Mouse (Mus musculus) stomach, postnatal 0 days (tissue): ENCODE data around the gene Ppp2r1b. TPM values are rescaled to one million over a fixed set of nuclear protein-coding genes. Genes with fewer than 3 reads are reported as not detected.
A peak's percentile ranks its signal among the peaks of the same experiment; 100 is the strongest.

Experiments
- ATAC-seq: fragments of 200-750 bp; cut with Nextera tagmentation; 2 replicates; pipeline ENCODE4 v1.8.0; 2017; ENCODE audit not compliant: low FRiP score, low TSS enrichment
- DNase-seq: peaks from one replicate; pipeline ENCODE4 v3.0.0-alpha.2; 2016; ENCODE audit warnings: low spot score
- H3K27ac ChIP-seq: fragments of 300-500 bp; sonication (generic); replicated peaks from 2 replicates; pipeline ENCODE4 v1.5.1; 2014; ENCODE audit warnings: mild to moderate bottlenecking, control low read depth
- H3K27me3 ChIP-seq: fragments of 300-500 bp; sonication (generic); 2 replicates; pipeline ENCODE4 v1.6.1; 2014; ENCODE audit warnings: low read length; ENCODE audit not compliant: control insufficient read depth, insufficient read depth
- H3K36me3 ChIP-seq: fragments of 300-500 bp; sonication (generic); 2 replicates; pipeline ENCODE4 v1.6.1; 2014; ENCODE audit warnings: low read length, mixed read lengths; ENCODE audit not compliant: control insufficient read depth, insufficient read depth
- H3K4me1 ChIP-seq: fragments of 300-500 bp; sonication (generic); replicated peaks from 2 replicates; pipeline ENCODE4 v1.6.1; 2014; ENCODE audit warnings: antibody characterized with exemption; ENCODE audit not compliant: control insufficient read depth, insufficient read depth
- H3K4me2 ChIP-seq: fragments of 300-500 bp; sonication (generic); replicated peaks from 2 replicates; pipeline ENCODE4 v1.6.1; 2014; ENCODE audit warnings: low read depth, mild to moderate bottlenecking, control low read depth, moderate library complexity
- H3K4me3 ChIP-seq: fragments of 300-500 bp; sonication (generic); 2 replicates; pipeline ENCODE4 v1.5.1; 2014; ENCODE audit warnings: low read depth, low read length, control low read depth
- H3K9ac ChIP-seq: fragments of 300-500 bp; sonication (generic); 2 replicates; pipeline ENCODE4 v1.6.1; 2014; ENCODE audit warnings: mild to moderate bottlenecking, low read length, control low read depth, mixed read lengths
- H3K9me3 ChIP-seq: fragments of 300-500 bp; sonication (generic); 2 replicates; pipeline ENCODE4 v1.6.1; 2016; ENCODE audit warnings: low read length; ENCODE audit not compliant: control insufficient read depth
- CTCF ChIP-seq: IDR thresholded peaks from 2 replicates; pipeline ENCODE4 v1.5.1; 2016; ENCODE audit warnings: antibody characterized with exemption, low read depth, mild to moderate bottlenecking, moderate library complexity
- EP300 ChIP-seq: optimal IDR thresholded peaks from 2 replicates; pipeline ENCODE3; 2016; ENCODE audit warnings: antibody characterized with exemption
- WGBS: fragments of 180-500 bp; shearing (Covaris S2); extraction: QIAGEN DNeasy Blood & Tissue Kit; methylation state at CpG from one replicate; pipeline ENCODE4 v1.1.7; 2014; 5-methylcytosine and 5-hydroxymethylcytosine counted together
- polyA plus RNA-seq: library from polyadenylated mRNA; unstranded; fragments of >200 nt; fragmentation: Nextera tagmentation; extraction: Ambion mirVana; gene quantifications from 2 replicates; pipeline ENCODE4 v1.2.1, GENCODE M21; 2015

The Ppp2r1b gene
- polyA plus RNA-seq, 1 experiment from 2014 or later = 32.6 TPM

DNA sequence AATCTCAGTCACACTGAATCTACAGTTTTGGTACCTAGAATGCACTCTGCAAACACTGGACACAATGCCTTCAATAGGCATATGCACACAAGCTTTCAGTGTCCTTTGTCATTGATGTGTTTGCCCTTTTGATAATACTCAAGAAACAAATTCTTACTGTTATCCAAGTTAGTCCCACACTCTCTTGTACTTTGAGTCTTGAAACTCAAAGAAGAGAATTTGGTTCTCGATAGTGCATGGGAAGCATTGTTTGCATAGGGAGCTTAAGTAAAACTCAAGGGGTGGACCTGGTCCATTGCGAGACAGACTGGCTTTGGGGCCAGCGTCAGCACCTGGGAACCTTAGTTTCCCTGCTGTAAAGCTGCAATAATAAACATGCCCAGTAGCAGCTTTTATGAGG is 73.0 kb downstream of the Ppp2r1b start:
- Histone ChIP-seq H3K4me1 (no peaks in the 10 kb centered on the region), H3K9me3 (no peaks in the 10 kb centered on the region), H3K27ac (no peak overlapping the region), H3K36me3 (no peaks in the 10 kb centered on the region; the same call in 1 of the 2 replicates), H3K4me2 (no peak overlapping the region), H3K4me3 (no peak overlapping the region), H3K9ac (no peak overlapping the region), H3K27me3 (no peaks in the 10 kb centered on the region)
- DNase-seq (peak; percentile 27), ATAC-seq (peak; percentile 42; the same call in 1 of the 2 replicates)
- WGBS = 53% methylated on average over 3 of the region's 3 CpGs
- no peak for TF ChIP-seq CTCF
- TF ChIP-seq EP300 = no peak

DNA sequence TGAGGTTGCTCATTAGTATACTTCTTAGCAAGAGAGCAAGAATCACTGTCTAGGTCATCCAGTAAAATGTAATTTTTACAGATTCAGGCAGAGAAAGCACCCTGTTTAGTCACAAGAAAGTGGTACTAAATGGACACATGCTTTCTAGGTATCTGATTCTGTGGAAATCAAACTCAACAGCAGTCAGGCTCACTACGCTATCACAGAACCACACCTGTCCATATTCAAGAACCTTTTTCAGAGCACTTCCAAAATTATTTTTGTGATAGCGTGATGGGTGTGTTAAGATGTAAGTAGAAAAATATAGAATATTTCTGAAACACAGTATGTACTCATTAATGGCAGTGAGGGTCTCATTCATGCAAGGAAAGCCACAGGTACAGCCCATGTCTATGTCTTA is 74.5 kb downstream of the Ppp2r1b start:
- DNase-seq (no peak), ATAC-seq (no peak)
- 96% methylated on average over 2 of the region's 2 CpGs for WGBS

DNA sequence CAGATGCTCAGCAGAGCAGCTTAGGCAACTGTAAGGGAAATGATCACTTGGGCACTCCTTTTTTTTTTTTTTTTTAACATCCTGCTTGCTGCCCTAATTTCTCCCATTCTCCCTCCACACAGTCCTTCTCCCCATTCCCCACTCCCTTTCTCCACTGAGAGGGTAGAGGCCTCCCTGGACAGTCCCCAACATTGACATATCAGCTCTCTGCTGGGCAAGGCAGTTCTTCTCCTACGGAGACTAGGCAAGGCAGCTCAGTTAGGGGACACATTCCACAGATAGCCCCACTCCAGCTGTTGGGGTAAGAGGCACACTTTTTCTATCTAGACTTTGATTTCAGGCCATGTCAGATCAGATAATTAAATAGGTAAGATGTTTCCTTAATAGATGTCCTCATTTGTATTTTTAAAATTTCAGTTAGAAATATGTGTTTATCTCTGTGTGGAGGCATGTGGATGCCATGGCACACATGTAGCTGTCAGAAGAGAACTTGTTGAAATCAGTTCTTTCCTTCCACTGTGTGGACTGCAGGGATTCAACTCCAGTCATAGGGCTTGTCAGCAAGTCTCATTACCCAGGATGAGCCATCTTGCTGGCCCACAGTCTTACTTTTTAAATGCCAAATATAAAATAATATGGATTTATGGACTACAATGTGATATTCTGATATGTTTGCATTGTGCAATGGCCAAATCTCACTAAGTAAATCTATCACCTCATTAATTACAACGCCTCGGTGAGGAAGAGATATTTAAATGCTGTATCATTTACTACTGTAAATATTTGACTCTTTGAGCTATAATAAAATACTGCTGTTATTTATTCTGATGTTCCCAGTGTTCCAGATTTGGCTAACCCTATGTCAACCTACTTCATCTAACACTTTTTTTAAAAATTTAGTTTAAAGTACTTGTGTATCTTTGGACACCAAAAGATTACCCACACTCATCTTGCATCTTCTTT is 76.1 kb downstream of the Ppp2r1b start:
- 50% methylated on average over 3 of the region's 3 CpGs for WGBS
- H3K9me3 ChIP-seq = no peaks in the 10 kb centered on the region
- ATAC-seq = no peak
- H3K4me3 ChIP-seq = no peak overlapping the region
- TF ChIP-seq EP300 = no peak
- no peak for TF ChIP-seq CTCF
- no peaks in the 10 kb centered on the region for H3K4me1 ChIP-seq
- H3K4me2 ChIP-seq = no peak overlapping the region
- H3K36me3 ChIP-seq = no peaks in the 10 kb centered on the region
- H3K27ac ChIP-seq = no peak overlapping the region
- H3K9ac ChIP-seq = no peak overlapping the region
- DNase-seq = no peak
- H3K27me3 ChIP-seq = no peaks in the 10 kb centered on the region

More for the DNA sequence above, 74.5 kb downstream of the Ppp2r1b start:
- H3K4me2 ChIP-seq = no peak overlapping the region
- no peaks in the 10 kb centered on the region for H3K36me3 ChIP-seq
- no peak for TF ChIP-seq EP300
- TF ChIP-seq CTCF = no peak
- no peak overlapping the region for H3K4me3 ChIP-seq
- H3K9me3 ChIP-seq = no peaks in the 10 kb centered on the region
- H3K27ac ChIP-seq = no peak overlapping the region
- H3K4me1 ChIP-seq = no peaks in the 10 kb centered on the region
- H3K9ac ChIP-seq = no peak overlapping the region
- no peaks in the 10 kb centered on the region for H3K27me3 ChIP-seq

DNA sequence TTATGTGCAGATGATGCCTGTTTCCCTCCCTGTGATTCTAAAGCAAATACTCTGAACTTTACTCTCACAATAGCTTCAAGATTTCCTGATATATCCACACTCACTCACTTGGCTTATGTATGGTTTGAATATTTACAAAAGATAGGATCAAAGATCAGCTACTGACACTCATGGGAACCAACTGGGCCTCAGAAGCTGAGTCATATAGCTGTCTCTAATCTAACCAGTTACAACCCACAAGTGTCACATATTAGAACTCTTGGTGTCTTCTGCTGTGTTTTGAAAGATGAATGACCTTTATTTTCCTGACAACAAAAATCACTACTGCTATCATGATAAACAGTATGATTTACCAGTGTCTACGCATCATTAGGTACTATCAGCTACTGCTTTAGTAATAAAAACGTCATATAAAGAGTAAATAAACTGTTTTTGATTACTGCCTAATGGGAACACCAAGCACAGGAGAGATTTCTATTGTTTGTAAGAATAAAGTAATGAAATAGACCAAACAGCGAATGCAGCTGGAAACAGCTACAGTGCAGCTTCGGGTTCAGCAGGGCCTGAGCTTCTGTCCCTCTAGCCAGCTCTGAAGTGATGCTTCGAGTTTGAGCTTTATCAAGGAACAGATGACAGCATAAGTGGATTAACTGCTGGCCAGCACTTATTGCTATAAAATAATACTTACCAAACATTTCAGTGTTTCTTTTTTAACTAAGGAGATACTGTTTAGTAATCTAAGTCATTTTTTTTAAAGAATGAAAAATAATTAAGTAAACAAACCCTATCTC is 77.5 kb downstream of the Ppp2r1b start:
- Histone ChIP-seq H3K4me1 (no peaks in the 10 kb centered on the region), H3K27me3 (no peaks in the 10 kb centered on the region), H3K36me3 (no peaks in the 10 kb centered on the region), H3K9me3 (no peaks in the 10 kb centered on the region), H3K4me2 (no peak overlapping the region), H3K9ac (no peak overlapping the region), H3K4me3 (no peak overlapping the region), H3K27ac (no peak overlapping the region)
- WGBS = 56% methylated on average over 5 of the region's 5 CpGs
- TF ChIP-seq EP300 = no peak
- no peak for TF ChIP-seq CTCF
- no peak for DNase-seq
- ATAC-seq = no peak

DNA sequence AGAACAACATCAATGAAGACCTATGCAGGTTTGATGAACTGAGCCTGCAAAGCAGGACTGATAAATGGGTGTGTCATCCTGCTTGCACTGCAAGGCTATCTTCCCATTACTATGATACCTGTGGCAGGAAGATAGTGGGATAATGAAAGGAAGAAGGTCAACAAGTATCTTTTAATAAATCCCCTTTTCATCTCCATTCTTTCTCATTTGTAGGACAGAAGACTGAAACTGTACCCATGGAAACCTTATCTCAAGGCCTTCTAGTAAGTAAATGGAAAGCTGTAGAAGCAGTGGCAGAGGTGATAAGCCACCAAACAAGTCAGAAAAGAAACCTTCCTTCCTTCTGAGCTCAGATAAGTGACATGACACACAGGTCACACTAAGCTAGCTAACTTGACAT is 79.4 kb downstream of the Ppp2r1b start:
- TF ChIP-seq CTCF = no peak
- TF ChIP-seq EP300 = no peak
- Histone ChIP-seq H3K4me1 (no peaks in the 10 kb centered on the region), H3K36me3 (no peaks in the 10 kb centered on the region), H3K4me2 (no peak overlapping the region), H3K9me3 (no peaks in the 10 kb centered on the region), H3K27me3 (no peaks in the 10 kb centered on the region), H3K9ac (no peak overlapping the region), H3K27ac (no peak overlapping the region), H3K4me3 (no peak overlapping the region)
- peak; percentile 59 for ATAC-seq
- no peak for DNase-seq
